Mouse (Mus musculus): ENCODE data around the gene P2ry6.

DNA sequence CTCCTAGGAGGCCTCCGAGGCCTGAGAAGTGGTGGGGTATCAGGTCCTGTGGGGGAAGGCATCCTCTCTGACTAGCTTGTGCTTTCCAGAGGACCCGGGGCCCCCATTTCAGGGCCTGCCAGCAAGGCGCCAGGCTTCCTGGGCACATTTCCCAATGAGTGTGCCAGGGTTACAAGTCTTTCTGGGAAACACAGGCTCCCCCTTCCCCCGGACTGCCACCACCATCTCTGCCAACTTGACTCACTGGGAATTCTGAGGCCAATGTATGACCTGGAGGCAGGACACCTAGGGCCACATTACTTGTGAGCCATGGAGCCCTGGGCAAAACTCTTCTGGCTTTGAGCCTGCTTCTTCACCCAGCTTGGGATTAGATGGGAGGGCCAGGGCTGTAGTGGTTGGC lies 51.5 kb downstream of the P2ry6 start:
- TF ChIP-seq CTCF (IDR thresholded peaks at IDR 0.05; ENCODE audit: low read depth) (no peak), EP300 (IDR thresholded peaks at IDR 0.05; ENCODE audit: low read depth) (no peak)
